In genomic region chr10:57487201-57487600, GRCm38 (mm10) we compare ENCODE assay signal across 8 mouse cellular contexts. TPM values are rescaled to one million over a fixed set of nuclear protein-coding genes. Genes with fewer than 3 reads are reported as not detected.
DNase-seq lines count a peak whose midpoint lies in the region; ATAC-seq and TF ChIP-seq lines count a peak whose summit lies in the region.

No protein-coding gene starts in this region.

- peaks cover 10% of the 10 kb centered on the region for H3K4me1 ChIP-seq in kidney, embryonic 14.5 days (ENCODE audit: control insufficient read depth, insufficient read depth, low read length)
- H3K4me1 ChIP-seq in G1E (ENCODE audit: insufficient read depth, low read depth, low read length): peaks cover 3% of the 10 kb centered on the region
- peaks cover 3% of the 10 kb centered on the region; the same call in 1 of the 2 replicates for H3K4me1 ChIP-seq in embryonic facial prominence, embryonic 14.5 days (ENCODE audit: control insufficient read depth, insufficient read depth, low read length)
- H3K4me1 ChIP-seq in limb, embryonic 13.5 days: peaks cover 14% of the 10 kb centered on the region

- peak overlapping the region; percentile 75 for H3K4me3 ChIP-seq in kidney, embryonic 14.5 days (ENCODE audit: low read length)
- H3K4me3 ChIP-seq in G1E (ENCODE audit: low read depth, low read length): peak overlapping the region; percentile 35; the same call in 1 of the 2 replicates
- H3K4me3 ChIP-seq in embryonic facial prominence, embryonic 14.5 days (ENCODE audit: low read depth, low read length): peak overlapping the region; percentile 88
- peak overlapping the region; percentile 91 for H3K4me3 ChIP-seq in limb, embryonic 13.5 days

- H3K4me2 ChIP-seq in kidney, embryonic 14.5 days (replicated peaks; ENCODE audit: low read depth, low read length): peak overlapping the region; percentile 58
- peak overlapping the region; percentile 73 for H3K4me2 ChIP-seq in embryonic facial prominence, embryonic 14.5 days (ENCODE audit: low read depth, low read length)
- H3K4me2 ChIP-seq in limb, embryonic 13.5 days (replicated peaks): peak overlapping the region; percentile 68

- WGBS in kidney, embryonic 14.5 days: under 1% methylated on average over 8 of the region's 8 CpGs
- WGBS in embryonic facial prominence, embryonic 14.5 days: 1% methylated on average over 8 of the region's 8 CpGs
- 2% methylated on average over 8 of the region's 8 CpGs for WGBS in limb, embryonic 13.5 days

- intact Hi-C loops in gastrocnemius, postnatal 36 days (cut with DNase I): loop anchor here (5.0 kb wide), 1 partner anchor 45 kb away; the partner anchor contains the start of gene Serinc1

- DNase-seq in kidney, adult 11 months: no peak
- no peak for DNase-seq in G1E (ENCODE audit: low spot score)
- peak; percentile 50 for DNase-seq in embryonic facial prominence, embryonic 14.5 days (ENCODE audit: low spot score)
- peak; percentile 72 for DNase-seq in retina, postnatal 1 day
- no peak for DNase-seq in adrenal gland, postnatal 25 days
- DNase-seq in gastrocnemius, postnatal 36 days: no peak

- no peak for ATAC-seq in kidney, embryonic 14.5 days (ENCODE audit: low FRiP score, low TSS enrichment)
- ATAC-seq in G1E (ENCODE audit: extremely low read depth, insufficient number of reproducible peaks, low FRiP score, poor library complexity, severe bottlenecking): no peak
- ATAC-seq in embryonic facial prominence, embryonic 14.5 days (ENCODE audit: low read depth): no peak
- ATAC-seq in limb, embryonic 13.5 days (ENCODE audit: low FRiP score, low read depth): no peak

- no peak for TF ChIP-seq CTCF in G1E (IDR thresholded peaks at IDR 0.05; ENCODE audit: low read depth, low read length)

- H3K36me3 ChIP-seq in kidney, embryonic 14.5 days (ENCODE audit: control insufficient read depth, insufficient read depth, low read length): no peaks in the 10 kb centered on the region
- H3K36me3 ChIP-seq in G1E (replicated peaks): peaks cover 4% of the 10 kb centered on the region
- 0 out of 2 replicates have a peak, but pooled peaks cover 4% of the 10 kb centered on the region for H3K36me3 ChIP-seq in embryonic facial prominence, embryonic 14.5 days (ENCODE audit: control insufficient read depth, insufficient read depth, low read length)
- H3K36me3 ChIP-seq in limb, embryonic 13.5 days: peaks cover 11% of the 10 kb centered on the region; the same call in 1 of the 2 replicates

- no peaks in the 10 kb centered on the region for H3K27me3 ChIP-seq in kidney, embryonic 14.5 days (ENCODE audit: control insufficient read depth, insufficient read depth, low read length)
- no peaks in the 10 kb centered on the region for H3K27me3 ChIP-seq in G1E (ENCODE audit: insufficient read depth, low read length)
- no peaks in the 10 kb centered on the region for H3K27me3 ChIP-seq in embryonic facial prominence, embryonic 14.5 days (replicated peaks; ENCODE audit: control insufficient read depth, insufficient read depth, low read length)
- H3K27me3 ChIP-seq in limb, embryonic 13.5 days: no peaks in the 10 kb centered on the region

- H3K27ac ChIP-seq in kidney, embryonic 14.5 days (ENCODE audit: low read depth, low read length): no peak overlapping the region
- H3K27ac ChIP-seq in embryonic facial prominence, embryonic 14.5 days (replicated peaks; ENCODE audit: low read depth, low read length): peak overlapping the region; percentile 96; the same call in 1 of the 2 replicates
- no peak overlapping the region for H3K27ac ChIP-seq in limb, embryonic 13.5 days

- H3K9ac ChIP-seq in kidney, embryonic 14.5 days (ENCODE audit: low read depth, low read length): peak overlapping the region; percentile 90; the same call in 1 of the 2 replicates
- H3K9ac ChIP-seq in embryonic facial prominence, embryonic 14.5 days (ENCODE audit: low read depth, low read length): peak overlapping the region; percentile 96
- peak overlapping the region; percentile 97 for H3K9ac ChIP-seq in limb, embryonic 13.5 days

- H3K9me3 ChIP-seq in kidney, embryonic 14.5 days (ENCODE audit: control insufficient read depth, low read length): no peaks in the 10 kb centered on the region
- no peaks in the 10 kb centered on the region for H3K9me3 ChIP-seq in G1E (replicated peaks)
- H3K9me3 ChIP-seq in embryonic facial prominence, embryonic 14.5 days (ENCODE audit: control insufficient read depth, low read length): no peaks in the 10 kb centered on the region
- H3K9me3 ChIP-seq in limb, embryonic 13.5 days: no peaks in the 10 kb centered on the region

RNA-seq across cellular contexts. Expression of gene Hsf2, which starts 1.0 kb away (rescaled TPM):
- 35.0 and 42.8 TPM in 2 replicates for polyA plus RNA-seq in kidney, embryonic 14.5 days (2014; fragmentation: Nextera tagmentation; extraction: Ambion mirVana)
- total RNA-seq in G1E (2014; fragmentation: Nextera tagmentation) (15.2 TPM in 2 replicates), G1E (2017) (13.6 and 15.7 TPM in 2 replicates)
- polyA plus RNA-seq in G1E (2012): 0.33 and 0.61 TPM in 2 replicates
- polyA plus RNA-seq in embryonic facial prominence, embryonic 14.5 days (2014; fragmentation: Nextera tagmentation; extraction: Ambion mirVana): 27.4 and 27.5 TPM in 2 replicates
- 45.8 and 50.1 TPM in 2 replicates for polyA plus RNA-seq in limb, embryonic 13.5 days (2015; fragmentation: Nextera tagmentation; extraction: Ambion mirVana)
- total RNA-seq in adrenal gland, postnatal 25 days (2021): 17.2 and 20.0 TPM in 2 replicates
- 10 to 100 TPM; 21.3 to 28.4 TPM for total RNA-seq in gastrocnemius, postnatal 36 days (2021)

RNA-seq across cellular contexts. Expression of gene Serinc1, which starts 45.1 kb away (rescaled TPM):
- polyA plus RNA-seq in kidney, embryonic 14.5 days (2014; fragmentation: Nextera tagmentation; extraction: Ambion mirVana): 124 and 154 TPM in 2 replicates
- total RNA-seq in G1E (2014; fragmentation: Nextera tagmentation) (69.3 and 75.6 TPM in 2 replicates), G1E (2017) (51.4 and 53.4 TPM in 2 replicates)
- 2.6 and 3.7 TPM in 2 replicates for polyA plus RNA-seq in G1E (2012)
- polyA plus RNA-seq in embryonic facial prominence, embryonic 14.5 days (2014; fragmentation: Nextera tagmentation; extraction: Ambion mirVana): 172 and 178 TPM in 2 replicates
- polyA plus RNA-seq in limb, embryonic 13.5 days (2015; fragmentation: Nextera tagmentation; extraction: Ambion mirVana): 167 and 172 TPM in 2 replicates
- total RNA-seq in adrenal gland, postnatal 25 days (2021): 257 and 342 TPM in 2 replicates
- total RNA-seq in gastrocnemius, postnatal 36 days (2021): 100 to 1,000 TPM; 162 to 170 TPM

Comparison
In these comparisons a context has a peak if more than half of its experiments do, and no peak if none do; other contexts are left out.
1. H3K4me3 ChIP-seq: peak in every context shown above with its lines; median percentile 91 in limb, embryonic 13.5 days; 88 in embryonic facial prominence, embryonic 14.5 days; 75 in kidney, embryonic 14.5 days; 35 in G1E.
2. DNase-seq: peak in embryonic facial prominence, embryonic 14.5 days (single experiment) and retina, postnatal 1 day (single experiment); none in kidney, adult 11 months (single experiment), G1E (single experiment), adrenal gland, postnatal 25 days (single experiment) and gastrocnemius, postnatal 36 days (0 of 2).
3. RNA of gene Hsf2, which starts 1.0 kb away (polyA plus RNA-seq): 45.8 to 50.1 TPM in limb, embryonic 13.5 days, 35.0 to 42.8 TPM in kidney, embryonic 14.5 days and 27.4 to 27.5 TPM in embryonic facial prominence, embryonic 14.5 days; 0.33 to 0.61 TPM in G1E; every median in the first group is over 10 times any median in the second.
4. RNA of gene Serinc1, which starts 45.1 kb away (polyA plus RNA-seq): 172 to 178 TPM in embryonic facial prominence, embryonic 14.5 days, 167 to 172 TPM in limb, embryonic 13.5 days and 124 to 154 TPM in kidney, embryonic 14.5 days; 2.6 to 3.7 TPM in G1E; every median in the first group is over 10 times any median in the second.
5. Peak in every context shown above with its lines, with median percentiles within 50 percentile points of each other: H3K4me2 ChIP-seq and H3K9ac ChIP-seq.